Mouse (Mus musculus) erythroblast, embryonic 14.5 days (primary cell): Measurements from ENCODE around the gene Lipf.

ENCODE experiments used
- GATA1 ChIP-seq: IDR thresholded peaks from 2 replicates; pipeline ENCODE4 v1.6.1; 2012; ENCODE audit warnings: low read length, inconsistent platforms, mixed read lengths
- TAL1 ChIP-seq: IDR thresholded peaks from 3 replicates; pipeline ENCODE4 v1.6.1; 2012; ENCODE audit warnings: low read length, inconsistent platforms, mixed read lengths

DNA sequence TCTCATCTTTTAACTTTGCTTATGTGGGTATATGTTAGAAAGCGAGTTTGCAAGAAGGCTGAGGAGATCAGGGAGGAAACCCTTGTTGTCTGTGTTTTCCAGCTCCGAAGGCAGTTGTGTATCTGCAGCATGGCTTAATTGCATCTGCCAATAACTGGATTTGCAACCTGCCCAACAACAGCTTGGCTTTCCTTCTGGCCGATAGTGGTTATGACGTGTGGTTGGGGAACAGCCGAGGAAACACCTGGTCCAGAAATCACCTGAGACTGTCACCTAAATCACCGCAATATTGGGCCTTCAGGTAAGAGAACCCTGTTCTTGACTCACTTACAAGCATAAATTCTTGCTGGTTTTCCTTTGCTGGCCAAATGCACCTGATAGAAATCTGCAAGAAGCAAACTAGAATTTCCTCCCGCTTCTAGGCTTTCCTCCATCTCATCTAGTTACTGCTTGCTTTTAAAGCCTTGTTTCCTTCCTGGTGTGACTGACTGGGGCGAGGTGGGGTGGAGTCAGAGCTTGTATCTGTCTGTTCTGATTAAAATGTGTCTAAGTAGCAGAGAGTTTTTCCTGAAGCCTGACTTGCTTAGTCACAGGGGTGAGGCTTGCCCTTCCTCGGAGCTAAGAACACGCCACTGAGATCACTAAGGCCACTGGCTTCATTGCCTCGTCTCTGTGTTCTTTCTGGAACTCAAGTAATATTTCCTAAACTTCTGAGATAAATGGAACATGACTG is 60.6 kb downstream of the Lipf start:
- TF ChIP-seq GATA1 (no peak), TAL1 (no peak)
